Mouse (Mus musculus): ENCODE measurements around the gene Hmg20a. TPM values are rescaled to one million over a fixed set of nuclear protein-coding genes. Genes with fewer than 3 reads are reported as not detected.
A peak's percentile ranks its signal among the peaks of the same experiment; 100 is the strongest.

Gene Hmg20a
- polyA plus RNA-seq, 1 experiment = 13.8 TPM

DNA sequence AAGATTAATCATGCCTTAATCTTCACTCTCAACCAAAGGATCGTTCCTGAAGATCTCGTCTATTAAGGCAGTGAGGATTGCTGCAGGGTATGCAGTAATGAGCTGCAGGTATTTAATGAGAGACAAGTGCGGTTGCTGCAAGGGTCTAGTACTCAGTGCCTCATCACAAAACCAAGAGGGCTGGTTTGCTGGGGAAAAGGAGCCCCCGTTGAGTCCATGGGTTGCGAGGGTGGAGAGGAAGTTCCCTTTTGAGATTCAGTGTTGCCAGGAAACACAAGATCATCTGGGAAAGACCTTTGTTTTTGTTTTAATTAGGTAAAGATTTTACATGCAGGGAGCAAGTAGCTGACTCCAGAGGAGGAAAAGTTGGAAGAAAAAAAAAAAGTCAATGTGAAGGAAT lies 86.1 kb downstream of the Hmg20a start:
- no peaks in the 10 kb centered on the region for H3K79me2 ChIP-seq (ENCODE audit: control insufficient read depth, insufficient read depth)
- H3K27me3 ChIP-seq (ENCODE audit: control insufficient read depth, insufficient read depth, insufficient read length) = no peaks in the 10 kb centered on the region
- H3K4me3 ChIP-seq = no peak overlapping the region
- H3ac ChIP-seq (ENCODE audit: control insufficient read depth, insufficient read length) = no peak overlapping the region
- TF ChIP-seq TCF3 (IDR thresholded peaks at IDR 0.05; ENCODE audit: insufficient read length, low read depth) (no peak), CEBPB (IDR thresholded peaks at IDR 0.05; ENCODE audit: insufficient read depth, poor library complexity, severe bottlenecking) (no peak), TCF12 (IDR thresholded peaks at IDR 0.05; ENCODE audit: insufficient read depth, poor library complexity, severe bottlenecking) (no peak), MYOD1 (IDR thresholded peaks at IDR 0.05; ENCODE audit: control insufficient read depth in 1 of 3, insufficient read length in 2 of 3, low read depth in 2 of 3) (no peak), POLR2A (IDR thresholded peaks at IDR 0.05; ENCODE audit: insufficient read length, low read depth) (no peak), E2F4 (IDR thresholded peaks at IDR 0.05; ENCODE audit: insufficient read depth) (no peak), MYOG (IDR thresholded peaks at IDR 0.05; ENCODE audit: control insufficient read depth in 1 of 3, insufficient read depth in 1 of 3, insufficient read length in 2 of 3, low read depth in 2 of 3) (no peak), POLR2AphosphoS2 (IDR thresholded peaks at IDR 0.05; ENCODE audit: insufficient read length, low read depth) (no peak), MAX (IDR thresholded peaks at IDR 0.05; ENCODE audit: low read depth) (no peak), REST (IDR thresholded peaks at IDR 0.05; ENCODE audit: insufficient read depth, insufficient read length) (no peak), SRF (IDR thresholded peaks at IDR 0.05; ENCODE audit: control insufficient read depth, insufficient read length, low read depth) (no peak), USF1 (IDR thresholded peaks at IDR 0.05; ENCODE audit: low read depth) (no peak)
- H3K36me3 ChIP-seq (ENCODE audit: control insufficient read depth, insufficient read depth) = no peaks in the 10 kb centered on the region
- no peak overlapping the region for H3K4me2 ChIP-seq (ENCODE audit: low read depth)

GRCm38 (mm10) chr9:56505083-56505792 lies 86.8 kb downstream of the Hmg20a start:
- TF ChIP-seq E2F4 (IDR thresholded peaks at IDR 0.05; ENCODE audit: insufficient read depth) (no peak), MAX (IDR thresholded peaks at IDR 0.05; ENCODE audit: low read depth) (no peak), USF1 (IDR thresholded peaks at IDR 0.05; ENCODE audit: low read depth) (no peak), MYOG (IDR thresholded peaks at IDR 0.05; ENCODE audit: control insufficient read depth in 1 of 3, insufficient read depth in 1 of 3, insufficient read length in 2 of 3, low read depth in 2 of 3) (no peak), POLR2AphosphoS2 (IDR thresholded peaks at IDR 0.05; ENCODE audit: insufficient read length, low read depth) (no peak), POLR2A (IDR thresholded peaks at IDR 0.05; ENCODE audit: insufficient read length, low read depth) (no peak), CEBPB (IDR thresholded peaks at IDR 0.05; ENCODE audit: insufficient read depth, poor library complexity, severe bottlenecking) (no peak)
- no peaks in the 10 kb centered on the region for H3K27me3 ChIP-seq (ENCODE audit: control insufficient read depth, insufficient read depth, insufficient read length)
- no peak overlapping the region for H3ac ChIP-seq (ENCODE audit: control insufficient read depth, insufficient read length)
- H3K79me2 ChIP-seq (ENCODE audit: control insufficient read depth, insufficient read depth) = no peaks in the 10 kb centered on the region
- H3K4me3 ChIP-seq = peak overlapping the region; percentile 34
- no peaks in the 10 kb centered on the region for H3K36me3 ChIP-seq (ENCODE audit: control insufficient read depth, insufficient read depth)
- H3K4me2 ChIP-seq (ENCODE audit: low read depth) = peak overlapping the region; percentile 86

GRCm38 (mm10) chr9:56505793-56506755 lies 87.7 kb downstream of the Hmg20a start:
- no peaks in the 10 kb centered on the region for H3K27me3 ChIP-seq (ENCODE audit: control insufficient read depth, insufficient read depth, insufficient read length)
- H3K79me2 ChIP-seq (ENCODE audit: control insufficient read depth, insufficient read depth) = no peaks in the 10 kb centered on the region
- H3K4me3 ChIP-seq = peak overlapping the region; percentile 34
- peak overlapping the region; percentile 86 for H3K4me2 ChIP-seq (ENCODE audit: low read depth)
- H3K36me3 ChIP-seq (ENCODE audit: control insufficient read depth, insufficient read depth) = no peaks in the 10 kb centered on the region
- H3ac ChIP-seq (ENCODE audit: control insufficient read depth, insufficient read length) = peak overlapping the region; percentile 16
- TF ChIP-seq POLR2A (IDR thresholded peaks at IDR 0.05; ENCODE audit: insufficient read length, low read depth) (peak; percentile 69), SRF (IDR thresholded peaks at IDR 0.05; ENCODE audit: control insufficient read depth, insufficient read length, low read depth) (peak; percentile 36), TCF3 (IDR thresholded peaks at IDR 0.05; ENCODE audit: insufficient read length, low read depth) (no peak), E2F4 (IDR thresholded peaks at IDR 0.05; ENCODE audit: insufficient read depth) (no peak), POLR2AphosphoS2 (IDR thresholded peaks at IDR 0.05; ENCODE audit: insufficient read length, low read depth) (peak; percentile 32), USF1 (IDR thresholded peaks at IDR 0.05; ENCODE audit: low read depth) (no peak), TCF12 (IDR thresholded peaks at IDR 0.05; ENCODE audit: insufficient read depth, poor library complexity, severe bottlenecking) (no peak), MYOD1 (IDR thresholded peaks at IDR 0.05; ENCODE audit: control insufficient read depth in 1 of 3, insufficient read length in 2 of 3, low read depth in 2 of 3) (peak in 1 of 3 experiments; percentile 15), MAX (IDR thresholded peaks at IDR 0.05; ENCODE audit: low read depth) (no peak), CEBPB (IDR thresholded peaks at IDR 0.05; ENCODE audit: insufficient read depth, poor library complexity, severe bottlenecking) (peak; percentile 88), MYOG (IDR thresholded peaks at IDR 0.05; ENCODE audit: control insufficient read depth in 1 of 3, insufficient read depth in 1 of 3, insufficient read length in 2 of 3, low read depth in 2 of 3) (peak in 1 of 3 experiments; percentile 14), REST (IDR thresholded peaks at IDR 0.05; ENCODE audit: insufficient read depth, insufficient read length) (no peak)

DNA sequence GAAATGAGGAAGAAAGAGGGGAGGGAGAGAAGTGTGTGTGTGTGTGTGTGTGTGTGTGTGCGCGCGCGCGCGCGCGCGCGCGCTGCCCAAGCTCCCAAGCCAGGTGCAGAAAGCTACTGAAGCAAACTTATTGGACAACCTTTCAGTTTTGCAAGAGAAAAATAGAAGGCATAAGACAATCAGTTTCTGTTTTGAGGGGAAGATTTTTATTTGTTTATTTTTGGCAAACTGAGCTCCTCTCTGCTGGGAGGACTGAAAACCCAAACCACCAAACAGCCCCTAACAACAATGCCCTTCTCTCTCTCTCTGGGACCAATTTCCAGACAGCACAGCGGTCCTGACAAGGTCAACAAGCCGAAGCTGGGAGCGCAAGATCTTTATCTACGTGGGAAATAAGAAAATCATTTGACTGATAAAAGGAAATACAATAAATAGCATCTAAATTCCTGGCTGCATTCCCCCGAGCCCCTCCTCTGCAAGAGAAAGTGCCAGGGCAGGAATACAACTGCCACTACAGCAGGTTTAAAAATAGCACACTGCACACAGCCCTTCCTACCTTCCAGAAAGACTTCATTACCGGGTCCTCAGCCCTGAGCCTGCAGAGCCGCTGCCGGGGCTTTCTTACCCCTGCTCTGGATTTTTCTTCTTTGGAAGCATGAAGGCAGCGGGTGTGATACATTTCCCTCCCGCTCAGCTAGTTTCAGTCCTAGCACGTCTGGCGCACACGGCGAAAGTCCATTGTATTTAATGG lies 88.7 kb downstream of the Hmg20a start:
- no peaks in the 10 kb centered on the region for H3K36me3 ChIP-seq (ENCODE audit: control insufficient read depth, insufficient read depth)

More for the DNA sequence above, 88.7 kb downstream of the Hmg20a start:
- no peaks in the 10 kb centered on the region for H3K27me3 ChIP-seq (ENCODE audit: control insufficient read depth, insufficient read depth, insufficient read length)
- no peaks in the 10 kb centered on the region for H3K79me2 ChIP-seq (ENCODE audit: control insufficient read depth, insufficient read depth)
- TF ChIP-seq USF1 (IDR thresholded peaks at IDR 0.05; ENCODE audit: low read depth) (no peak), POLR2AphosphoS2 (IDR thresholded peaks at IDR 0.05; ENCODE audit: insufficient read length, low read depth) (no peak), E2F4 (IDR thresholded peaks at IDR 0.05; ENCODE audit: insufficient read depth) (no peak)
- H3K4me2 ChIP-seq (ENCODE audit: low read depth) = peak overlapping the region; percentile 86
- H3K4me3 ChIP-seq = peak overlapping the region; percentile 34
- H3ac ChIP-seq (ENCODE audit: control insufficient read depth, insufficient read length) = peak overlapping the region; percentile 16
